Mouse (Mus musculus) ES-Bruce4 (cell line): ENCODE measurements at regions not wholly inside any gene's neighbourhood (a gene's known extent, or its start where the extent isn't known, plus 50 kb on each side); places are given as distances from the start of the nearest gene placed in this dataset.

Experiments used
- CTCF ChIP-seq: IDR thresholded peaks from one replicate; pipeline ENCODE4 v1.8.1; 2011; ENCODE audit warnings: low read depth, low read length
- EP300 ChIP-seq: IDR thresholded peaks from 2 replicates; pipeline ENCODE4 v1.6.1; 2011; ENCODE audit warnings: low read depth, low read length; ENCODE audit not compliant: insufficient read depth
- POLR2A ChIP-seq: IDR thresholded peaks from one replicate; pipeline ENCODE4 v1.8.1; 2011; ENCODE audit warnings: low read length; ENCODE audit not compliant: insufficient read depth

GRCm38 (mm10) chr3:131962870-131963269 is 122.2 kb upstream of the Dkk2 start:
- TF ChIP-seq EP300 (no peak), POLR2A (no peak), CTCF (no peak)
